ENCODE assay signal across 19 mouse cellular contexts in the genomic region with DNA sequence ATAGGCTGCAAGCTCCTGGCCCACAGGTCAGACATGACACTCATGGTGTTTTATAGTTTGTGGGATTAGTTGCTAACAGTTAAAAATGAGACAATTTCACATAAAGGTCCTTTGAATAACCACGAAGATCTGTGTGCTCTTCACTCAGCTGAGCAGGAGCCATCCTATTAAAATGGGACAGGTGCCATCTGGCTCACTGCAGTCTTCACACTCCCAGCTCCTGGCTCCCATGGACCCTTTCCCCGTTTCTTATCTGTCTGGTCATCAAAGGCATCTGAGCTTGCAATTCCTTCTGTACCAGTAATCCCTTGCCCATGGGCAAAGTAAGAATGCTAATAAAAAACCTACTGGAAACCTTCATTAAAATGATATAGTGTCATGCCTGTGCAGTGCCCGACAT.
DNase-seq lines count a peak whose midpoint lies in the region; ATAC-seq and TF ChIP-seq lines count a peak whose summit lies in the region.
"Had no signal": no experiment of that assay in that cellular context is flagged by ENCODE, and none has a peak within 500 bp of the region (broad histone marks: within the 10 kb centered on the region; RNA-seq: fewer than 3 reads in every experiment).

No protein-coding gene starts in this region.

- no peaks in the 10 kb centered on the region for H3K9me3 ChIP-seq in hindbrain, embryonic 13.5 days
- H3K9me3 ChIP-seq in hindbrain, embryonic 11.5 days (ENCODE audit: control insufficient read depth, low read length), result no peaks in the 10 kb centered on the region
- H3K9me3 ChIP-seq in hindbrain, embryonic 14.5 days (ENCODE audit: control insufficient read depth, low read length), result no peaks in the 10 kb centered on the region
- H3K9me3 ChIP-seq in midbrain, postnatal 0 days (ENCODE audit: low read length), result no peaks in the 10 kb centered on the region

- no peaks in the 10 kb centered on the region for H3K27me3 ChIP-seq in hindbrain, embryonic 13.5 days
- no peaks in the 10 kb centered on the region for H3K27me3 ChIP-seq in hindbrain, embryonic 11.5 days (ENCODE audit: control insufficient read depth, insufficient read depth, low read length)
- no peaks in the 10 kb centered on the region for H3K27me3 ChIP-seq in hindbrain, embryonic 14.5 days (ENCODE audit: control insufficient read depth, insufficient read depth, low read length)
- H3K27me3 ChIP-seq in midbrain, postnatal 0 days (ENCODE audit: insufficient read depth, low read length), result no peaks in the 10 kb centered on the region

- no peak for ATAC-seq in hindbrain, embryonic 13.5 days (ENCODE audit: low FRiP score)
- ATAC-seq in hindbrain, embryonic 11.5 days (ENCODE audit: low FRiP score), result no peak
- ATAC-seq in hindbrain, embryonic 14.5 days (ENCODE audit: low FRiP score), result no peak
- no peak for ATAC-seq in midbrain, postnatal 0 days (ENCODE audit: low FRiP score)
- ATAC-seq: intestine, embryonic 16.5 days had no signal

- 58% methylated on average over 3 of the region's 3 CpGs for WGBS in hindbrain, embryonic 13.5 days
- 78% methylated on average over 3 of the region's 3 CpGs for whole genome bisulfite sequencing in hindbrain, embryonic 11.5 days
- 56% methylated on average over 3 of the region's 3 CpGs for WGBS in hindbrain, embryonic 14.5 days
- WGBS in midbrain, postnatal 0 days, result 45% methylated on average over 3 of the region's 3 CpGs

- H3K4me2 ChIP-seq in hindbrain, embryonic 13.5 days, result no peak overlapping the region
- no peak overlapping the region for H3K4me2 ChIP-seq in hindbrain, embryonic 11.5 days (replicated peaks; ENCODE audit: low read depth, low read length)
- no peak overlapping the region for H3K4me2 ChIP-seq in hindbrain, embryonic 14.5 days (replicated peaks)
- no peak overlapping the region for H3K4me2 ChIP-seq in midbrain, postnatal 0 days (ENCODE audit: low read depth, low read length, poor library complexity, severe bottlenecking)
- H3K4me2 ChIP-seq: heart, embryonic 11.5 days had no signal

- DNase-seq in hindbrain, embryonic 11.5 days (ENCODE audit: low spot score), result no peak
- DNase-seq in brain, embryonic 14.5 days (ENCODE audit: low read depth), result peak; percentile 34
- no peak for DNase-seq in hindbrain, embryonic 14.5 days (ENCODE audit: low spot score)
- DNase-seq in midbrain, postnatal 0 days (ENCODE audit: low spot score), result peak; percentile 20
- no peak for DNase-seq in gastrocnemius, adult 18-20 months (ENCODE audit: low spot score)
- no peak for DNase-seq in right cerebral cortex, postnatal 36 days (ENCODE audit: low spot score in 2 of 2)
- DNase-seq: adrenal gland, postnatal 36 days; cerebellum, adult 11-12 months; gastrocnemius, adult 2 months; heart, adult 11 months; kidney, postnatal 36 days; layer of hippocampus, postnatal 36 days; right cerebral cortex, postnatal 14 days; spleen, adult 18-20 months had no signal

- H3K36me3 ChIP-seq in hindbrain, embryonic 13.5 days, result no peaks in the 10 kb centered on the region
- H3K36me3 ChIP-seq in hindbrain, embryonic 11.5 days (ENCODE audit: control insufficient read depth, insufficient read depth, low read length), result no peaks in the 10 kb centered on the region
- H3K36me3 ChIP-seq in hindbrain, embryonic 14.5 days (replicated peaks; ENCODE audit: control insufficient read depth, insufficient read depth), result no peaks in the 10 kb centered on the region
- H3K36me3 ChIP-seq in midbrain, postnatal 0 days (ENCODE audit: insufficient read depth, low read length), result no peaks in the 10 kb centered on the region

- no peak for TF ChIP-seq CTCF in brain, embryonic 14.5 days (IDR thresholded peaks at IDR 0.05; ENCODE audit: borderline replicate concordance, extremely low read depth, insufficient read depth, insufficient read length)
- no peak for TF ChIP-seq CTCF in midbrain, postnatal 0 days (IDR thresholded peaks at IDR 0.05)

- TF ChIP-seq POLR2A in brain, embryonic 14.5 days (IDR thresholded peaks at IDR 0.05; ENCODE audit: borderline replicate concordance, extremely low read depth, insufficient read depth, insufficient read length, poor library complexity, severe bottlenecking), result no peak

- peaks cover 24% of the 10 kb centered on the region for H3K4me1 ChIP-seq in hindbrain, embryonic 13.5 days (replicated peaks)
- no peaks in the 10 kb centered on the region for H3K4me1 ChIP-seq in hindbrain, embryonic 11.5 days (replicated peaks; ENCODE audit: control insufficient read depth, insufficient read depth, low read length)
- H3K4me1 ChIP-seq in hindbrain, embryonic 14.5 days (replicated peaks; ENCODE audit: control insufficient read depth, insufficient read depth, low read length), result peaks cover 14% of the 10 kb centered on the region
- H3K4me1 ChIP-seq in midbrain, postnatal 0 days (ENCODE audit: insufficient read depth, low read length), result peaks cover 10% of the 10 kb centered on the region; the same call in 1 of the 2 replicates

- H3K9ac ChIP-seq in hindbrain, embryonic 13.5 days, result no peak overlapping the region
- no peak overlapping the region for H3K9ac ChIP-seq in hindbrain, embryonic 11.5 days (ENCODE audit: low read depth, low read length)
- H3K9ac ChIP-seq in hindbrain, embryonic 14.5 days, result no peak overlapping the region
- no peak overlapping the region for H3K9ac ChIP-seq in midbrain, postnatal 0 days (replicated peaks; ENCODE audit: low read length, poor library complexity, severe bottlenecking)

- H3K4me3 ChIP-seq in hindbrain, embryonic 13.5 days, result no peak overlapping the region
- no peak overlapping the region for H3K4me3 ChIP-seq in hindbrain, embryonic 11.5 days (ENCODE audit: low read depth, low read length)
- H3K4me3 ChIP-seq in hindbrain, embryonic 14.5 days (replicated peaks; ENCODE audit: low read length), result no peak overlapping the region
- no peak overlapping the region for H3K4me3 ChIP-seq in midbrain, postnatal 0 days (ENCODE audit: low read depth, low read length)
- H3K4me3 ChIP-seq: gastrocnemius, adult 2 months; myocyte had no signal

- H3K27ac ChIP-seq in hindbrain, embryonic 13.5 days, result peak overlapping the region; percentile 95
- no peak overlapping the region for H3K27ac ChIP-seq in hindbrain, embryonic 11.5 days (ENCODE audit: low read depth, low read length)
- H3K27ac ChIP-seq in hindbrain, embryonic 14.5 days, result peak overlapping the region; percentile 95
- peak overlapping the region; percentile 88; the same call in 1 of the 2 replicates for H3K27ac ChIP-seq in midbrain, postnatal 0 days (ENCODE audit: low read depth, low read length)
- H3K27ac ChIP-seq: gastrocnemius, adult 2 months; macrophage had no signal

Comparison
In these comparisons a context has a peak if more than half of its experiments do, and no peak if none do; other contexts are left out.
1. DNase-seq: peak in brain, embryonic 14.5 days (single experiment) and midbrain, postnatal 0 days (single experiment); none in hindbrain, embryonic 11.5 days (single experiment), hindbrain, embryonic 14.5 days (single experiment), gastrocnemius, adult 18-20 months (single experiment) and right cerebral cortex, postnatal 36 days (0 of 2).